In the genomic region with DNA sequence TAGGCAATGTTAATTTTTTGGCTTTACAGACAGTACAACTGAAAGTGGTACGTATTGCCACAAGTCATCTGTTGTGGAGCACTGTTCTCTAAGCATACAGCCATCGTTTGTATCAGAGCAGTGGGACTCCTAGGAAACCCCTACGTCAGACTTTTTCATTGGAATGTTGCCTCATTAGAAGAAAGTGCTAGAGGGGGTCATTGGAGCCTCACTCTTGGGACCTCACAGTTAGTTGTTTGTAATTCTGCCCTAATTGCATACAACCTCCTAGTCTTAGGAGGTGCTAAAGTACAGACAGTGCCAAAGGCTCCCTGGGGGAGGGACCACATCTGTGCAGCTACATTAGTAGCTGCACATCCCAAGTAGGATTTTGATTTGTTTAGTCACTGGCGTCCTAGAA, we compare ENCODE assay signal across 21 mouse cellular contexts. TPM values are rescaled to one million over a fixed set of nuclear protein-coding genes. Genes with fewer than 3 reads are reported as not detected.
"Had no signal": no experiment of that assay in that cellular context is flagged by ENCODE, and none has a peak within 500 bp of the region (broad histone marks: within the 10 kb centered on the region; RNA-seq: fewer than 3 reads in every experiment).

No protein-coding gene starts in this region.

- H3K36me3 ChIP-seq: limb, embryonic 10.5 days; limb, embryonic 13.5 days; liver, embryonic 12.5 days; liver, embryonic 15.5 days; lung, embryonic 15.5 days; midbrain, embryonic 10.5 days; midbrain, embryonic 15.5 days had no signal

- H3K4me1 ChIP-seq: liver, embryonic 12.5 days; liver, embryonic 15.5 days; lung, embryonic 15.5 days; megakaryocyte, embryonic 14.5 days; midbrain, embryonic 10.5 days; midbrain, embryonic 15.5 days had no signal

- H3K4me3 ChIP-seq: layer of hippocampus, adult 2 months; limb, embryonic 10.5 days; limb, embryonic 13.5 days; liver, embryonic 12.5 days; liver, embryonic 15.5 days; lung, embryonic 15.5 days; megakaryocyte, embryonic 14.5 days; midbrain, embryonic 10.5 days; midbrain, embryonic 15.5 days had no signal

- H3K27ac ChIP-seq: layer of hippocampus, adult 2 months; limb, embryonic 10.5 days; limb, embryonic 13.5 days; liver, embryonic 12.5 days; liver, embryonic 15.5 days; lung, embryonic 15.5 days; midbrain, embryonic 10.5 days; midbrain, embryonic 15.5 days had no signal

- H3K27me3 ChIP-seq: limb, embryonic 13.5 days; liver, embryonic 12.5 days; liver, embryonic 15.5 days; lung, embryonic 15.5 days; midbrain, embryonic 15.5 days had no signal

- H3K9me3 ChIP-seq: limb, embryonic 10.5 days; limb, embryonic 13.5 days; liver, embryonic 12.5 days; liver, embryonic 15.5 days; lung, embryonic 15.5 days; megakaryocyte, embryonic 14.5 days; midbrain, embryonic 10.5 days; midbrain, embryonic 15.5 days had no signal

- H3K9ac ChIP-seq: limb, embryonic 13.5 days; liver, embryonic 12.5 days; liver, embryonic 15.5 days; lung, embryonic 15.5 days; midbrain, embryonic 15.5 days had no signal

- DNase-seq: kidney, adult 8-10 months; kidney, postnatal 14 days; layer of hippocampus, adult 9-11 months; liver; lung, adult 18-20 months; lung, postnatal 10 days; lung, postnatal 36 days; right cerebral cortex, postnatal 25 days; thymus, adult 18-20 months; thymus, postnatal 36 days had no signal

- ATAC-seq: liver, embryonic 12.5 days; midbrain, embryonic 15.5 days had no signal

- H3K4me2 ChIP-seq: limb, embryonic 13.5 days; liver, embryonic 12.5 days; liver, embryonic 15.5 days; lung, embryonic 15.5 days; midbrain, embryonic 15.5 days had no signal

RNA-seq across cellular contexts. Expression of gene Creb3l4, which starts 48.6 kb away (rescaled TPM):
- total RNA-seq: layer of hippocampus, adult 2 months; layer of hippocampus, postnatal 25 days; left cerebral cortex, postnatal 25 days had no signal
